Mouse (Mus musculus): Measurements from ENCODE around the gene Gm20458.

GRCm38 (mm10) chr2:164448140-164448539 lies 12.6 kb upstream of the Gm20458 start:
- TF ChIP-seq GATA1 (IDR thresholded peaks at IDR 0.05; ENCODE audit: borderline replicate concordance, low read length) = no peak
- TF ChIP-seq FLI1 (IDR thresholded peaks at IDR 0.05; ENCODE audit: low read length) = no peak

Data from megakaryocyte, embryonic 14.5 days (primary cell).